Mouse (Mus musculus) MEL (cell line): Measurements from ENCODE around the gene Pank1. TPM values are rescaled to one million over a fixed set of nuclear protein-coding genes. Genes with fewer than 3 reads are reported as not detected.

Experiments
- DNase-seq: peaks from one replicate; pipeline ENCODE4 v3.0.0; 2011; ENCODE audit warnings: low read depth, low spot score
- H3K27ac ChIP-seq: 2 replicates; pipeline ENCODE4 v1.5.1; 2012; ENCODE audit warnings: low read depth, mild to moderate bottlenecking, control low read depth, low read length, moderate library complexity; ENCODE audit not compliant: control insufficient read depth
- H3K27me3 ChIP-seq, 2 experiments: fragments of 150-350 bp in 1 of 2; sonication (generic) in 1 of 2; 2 replicates each; pipeline ENCODE4 v1.6.1; 2012; ENCODE audit warnings: low read length in 2 of 2, mild to moderate bottlenecking in 2 of 2, improper control_type of control experiment in 1 of 2, moderate library complexity in 1 of 2; ENCODE audit not compliant: insufficient read depth in 2 of 2, control insufficient read depth in 1 of 2
- H3K36me3 ChIP-seq, 2 experiments: 2 replicates each; pipeline ENCODE4 v1.6.1; 2012 to 2014; ENCODE audit warnings: low read length in 2 of 2, improper control_type of control experiment in 1 of 2, inconsistent platforms in 1 of 2, mild to moderate bottlenecking in 1 of 2; ENCODE audit not compliant: insufficient read depth in 2 of 2, control insufficient read depth in 1 of 2
- H3K4me1 ChIP-seq, 2 experiments: fragments of 150-350 bp in 1 of 2; sonication (generic) in 1 of 2; 2 replicates each; pipeline ENCODE4 v1.6.1; 2012; ENCODE audit warnings: low read length in 2 of 2, improper control_type of control experiment in 1 of 2, mild to moderate bottlenecking in 1 of 2; ENCODE audit not compliant: insufficient read depth in 2 of 2, control insufficient read depth in 1 of 2
- H3K4me3 ChIP-seq, 2 experiments: fragments of 150-350 bp in 1 of 2; sonication (generic) in 1 of 2; 2 replicates each; pipeline ENCODE4 v1.5.1; 2012; ENCODE audit warnings: low read depth in 2 of 2, low read length in 2 of 2, mild to moderate bottlenecking in 2 of 2, moderate library complexity in 2 of 2, control low read depth in 1 of 2, improper control_type of control experiment in 1 of 2; ENCODE audit not compliant: control insufficient read depth in 1 of 2, insufficient read depth in 1 of 2
- H3K79me2 ChIP-seq: 2 replicates; pipeline ENCODE4 v1.6.1; 2012; ENCODE audit warnings: mild to moderate bottlenecking, low read length, moderate library complexity; ENCODE audit not compliant: control insufficient read depth, poor library complexity, insufficient read depth
- H3K9ac ChIP-seq: 2 replicates; pipeline ENCODE4 v1.6.1; 2012; ENCODE audit warnings: low read depth, mild to moderate bottlenecking, control low read depth, low read length, moderate library complexity; ENCODE audit not compliant: control insufficient read depth, poor library complexity, severe bottlenecking
- H3K9me3 ChIP-seq: fragments of 150-350 bp; sonication (generic); replicated peaks from 2 replicates; pipeline ENCODE4 v1.6.1; 2012; ENCODE audit warnings: mild to moderate bottlenecking, low read length, improper control_type of control experiment, moderate library complexity; ENCODE audit not compliant: insufficient read depth
- BHLHE40 ChIP-seq: IDR thresholded peaks from 2 replicates; pipeline ENCODE4 v1.6.1; 2012; ENCODE audit warnings: low read depth, mild to moderate bottlenecking, inconsistent platforms, low read length, improper control_type of control experiment, borderline replicate concordance
- CHD1 ChIP-seq: IDR thresholded peaks from 2 replicates; pipeline ENCODE4 v1.6.1; 2012; ENCODE audit warnings: low read depth, mild to moderate bottlenecking, inconsistent platforms, low read length, improper control_type of control experiment
- CHD2 ChIP-seq: IDR thresholded peaks from 2 replicates; pipeline ENCODE4 v1.6.1; 2011; ENCODE audit warnings: low read length, improper control_type of control experiment
- CTCF ChIP-seq, 3 experiments: IDR thresholded peaks in 2 of 3; conservative IDR thresholded peaks in 1 of 3; 2 replicates each; pipeline ENCODE4 v1.5.1; 2011 to 2012; ENCODE audit warnings: low read length in 3 of 3, low read depth in 2 of 3, mild to moderate bottlenecking in 2 of 3, improper control_type of control experiment in 1 of 3, inconsistent platforms in 1 of 3, mixed read lengths in 1 of 3, moderate library complexity in 1 of 3; ENCODE audit not compliant: control insufficient read depth in 1 of 3, insufficient read depth in 1 of 3, poor library complexity in 1 of 3, severe bottlenecking in 1 of 3
- EP300 ChIP-seq, 2 experiments: IDR thresholded peaks; 2 replicates each; pipeline ENCODE4 v1.6.1; 2011; ENCODE audit warnings: improper control_type of control experiment in 2 of 2, low read length in 2 of 2, low read depth in 1 of 2, mild to moderate bottlenecking in 1 of 2
- ETS1 ChIP-seq: IDR thresholded peaks from 2 replicates; pipeline ENCODE4 v1.6.1; 2012; ENCODE audit warnings: low read depth, mild to moderate bottlenecking, inconsistent platforms, low read length, improper control_type of control experiment, moderate library complexity
- HCFC1 ChIP-seq: IDR thresholded peaks from 2 replicates; pipeline ENCODE4 v1.6.1; 2012; ENCODE audit warnings: low read depth, mild to moderate bottlenecking, inconsistent platforms, low read length, improper control_type of control experiment, moderate library complexity
- KAT2A ChIP-seq: conservative IDR thresholded peaks from 2 replicates; pipeline ENCODE4 v1.6.1; 2012; ENCODE audit warnings: low read depth, low read length, improper control_type of control experiment, inconsistent platforms
- MEF2A ChIP-seq: IDR thresholded peaks from 2 replicates; pipeline ENCODE4 v1.6.1; 2014; ENCODE audit warnings: low read depth, mild to moderate bottlenecking, inconsistent platforms, low read length, improper control_type of control experiment; ENCODE audit not compliant: poor library complexity, insufficient replicate concordance, severe bottlenecking; ENCODE audit errors: extremely low read depth
- MXI1 ChIP-seq: IDR thresholded peaks from 2 replicates; pipeline ENCODE4 v1.6.1; 2011; ENCODE audit warnings: mild to moderate bottlenecking, low read depth, low read length, improper control_type of control experiment
- RAD21 ChIP-seq: IDR thresholded peaks from 2 replicates; pipeline ENCODE4 v1.6.1; 2011; ENCODE audit warnings: mild to moderate bottlenecking, low read depth, low read length, improper control_type of control experiment
- RCOR1 ChIP-seq: IDR thresholded peaks from 2 replicates; pipeline ENCODE4 v1.6.1; 2012; ENCODE audit warnings: low read depth, mild to moderate bottlenecking, inconsistent platforms, low read length, improper control_type of control experiment
- TCF12 ChIP-seq: IDR thresholded peaks from 2 replicates; pipeline ENCODE4 v1.6.1; 2014; ENCODE audit warnings: low read depth, mild to moderate bottlenecking, inconsistent platforms, low read length, improper control_type of control experiment, moderate library complexity
- USF1 ChIP-seq: IDR thresholded peaks from 2 replicates; pipeline ENCODE4 v1.6.1; 2014; ENCODE audit warnings: low read depth, mild to moderate bottlenecking, inconsistent platforms, low read length, improper control_type of control experiment, moderate library complexity
- ZC3H11A ChIP-seq: IDR thresholded peaks from 2 replicates; pipeline ENCODE4 v1.6.1; 2012; ENCODE audit warnings: low read depth, mild to moderate bottlenecking, inconsistent platforms, low read length, improper control_type of control experiment
- ZKSCAN1 ChIP-seq: IDR thresholded peaks from 2 replicates; pipeline ENCODE4 v1.6.1; 2012; ENCODE audit warnings: low read depth, mild to moderate bottlenecking, inconsistent platforms, low read length, improper control_type of control experiment, moderate library complexity
- polyA plus RNA-seq, 2 experiments: library from polyadenylated mRNA; stranded (reverse) in 1 of 2; unstranded in 1 of 2; fragments of >175 nt in 1 of 2; fragments of >200 nt in 1 of 2; gene quantifications; 2 replicates each; pipeline versions ENCODE4 v1.2.1 to v1.2.4; 2012; ENCODE audit warnings: low replicate concordance in 2 of 2, low read depth in 1 of 2; ENCODE audit not compliant: insufficient read length in 2 of 2, insufficient read depth in 1 of 2, missing spikeins in 1 of 2
- total RNA-seq: library from RNA; depleted of rRNA; stranded (reverse); fragments of 300-350 nt; gene quantifications from 2 replicates; pipeline ENCODE4 v1.2.3, GENCODE M21; 2012

The Pank1 gene
- total and polyA plus RNA-seq, 3 experiments, result 7.2 to 7.6 TPM; not detected in 1

- Histone ChIP-seq H3K4me1 (peaks cover 3 to 21% of the 10 kb centered on the region in 2 experiments; a peak in 3 of 4 replicates), H3K27me3 (no peaks in the 10 kb centered on the region), H3K9me3 (no peaks in the 10 kb centered on the region), H3K4me3 (no peak overlapping the region), H3K36me3 (peaks cover 0 to 19% of the 10 kb centered on the region in 2 experiments; a peak in 3 of 4 replicates), H3K79me2 (no peaks in the 10 kb centered on the region), H3K9ac (no peak overlapping the region), H3K27ac (no peak overlapping the region)
- TF ChIP-seq BHLHE40 (no peak), MXI1 (no peak), RAD21 (no peak), RCOR1 (no peak), EP300 (IDR thresholded peaks at IDR 0.05; ENCODE audit: low read depth in 1 of 2, low read length in 2 of 2) (0 out of 4 replicates have a peak, but pooled peaks of 1 of the 2 experiments have one; percentile 6), ZKSCAN1 (no peak), MEF2A (no peak), TCF12 (no peak)
- peak; percentile 55 for DNase-seq
Measured at GRCm38 (mm10) chr19:34807173-34807572, 72.1 kb downstream of the Pank1 start.

DNA sequence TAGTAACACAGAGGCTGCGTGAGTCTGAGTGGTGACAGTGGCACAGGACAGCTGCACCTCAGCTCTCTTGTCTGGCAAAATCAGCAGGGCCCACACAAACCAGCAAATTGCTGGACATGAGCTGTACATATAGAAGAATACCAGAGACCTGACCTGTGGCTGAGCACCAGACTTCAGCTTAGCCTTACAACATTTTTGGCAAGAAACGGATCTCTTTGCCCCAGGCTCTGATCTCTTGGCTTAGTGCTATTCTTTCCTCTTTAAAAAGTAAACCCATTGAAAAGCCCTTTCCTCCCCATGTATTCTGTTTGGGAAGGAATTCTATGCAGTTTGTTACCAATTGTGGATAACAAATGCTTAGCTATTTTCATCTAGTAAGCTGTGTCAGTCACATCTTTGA lies 74.2 kb downstream of the Pank1 start:
- no peak for TF ChIP-seq USF1
- TF ChIP-seq CHD2, result no peak
- no peak for TF ChIP-seq HCFC1
- no peak for TF ChIP-seq ZKSCAN1
- no peak for TF ChIP-seq ZC3H11A
- no peak for TF ChIP-seq KAT2A
- no peak for TF ChIP-seq CHD1
- no peak for TF ChIP-seq ETS1
- no peak for TF ChIP-seq MEF2A
- no peak for TF ChIP-seq RCOR1
- TF ChIP-seq CTCF (IDR thresholded peaks at IDR 0.05 in 2 of 3, conservative IDR thresholded peaks at IDR 0.05 in 1 of 3; ENCODE audit: control insufficient read depth in 1 of 3, insufficient read depth in 1 of 3, low read depth in 2 of 3, low read length in 3 of 3, poor library complexity in 1 of 3, severe bottlenecking in 1 of 3), result no peak
- H3K4me1 ChIP-seq, result peaks cover 7 to 24% of the 10 kb centered on the region in 2 experiments; a peak in 3 of 4 replicates

More for the DNA sequence above, 74.2 kb downstream of the Pank1 start:
- Histone ChIP-seq H3K27me3 (no peaks in the 10 kb centered on the region), H3K4me3 (no peak overlapping the region), H3K9ac (no peak overlapping the region), H3K36me3 (peaks cover 0 to 22% of the 10 kb centered on the region in 2 experiments; a peak in 2 of 4 replicates), H3K27ac (no peak overlapping the region), H3K9me3 (no peaks in the 10 kb centered on the region), H3K79me2 (no peaks in the 10 kb centered on the region)
- no peak for DNase-seq
